Mouse (Mus musculus) adrenal gland, postnatal 14 days (tissue): ENCODE data around the gene Ifitm3. TPM values are rescaled to one million over a fixed set of nuclear protein-coding genes. Genes with fewer than 3 reads are reported as not detected.
"Not testable (repeated sequence)": the region's sequence is repeated elsewhere in the genome, so short reads cannot be mapped to it uniquely, and the experiment has no call there.

Experiments
- DNase-seq: peaks from one replicate; pipeline ENCODE4 v3.0.0; 2021; ENCODE audit warnings: mixed read lengths
- total RNA-seq: library from RNA; stranded (reverse); gene quantifications from 2 replicates; pipeline ENCODE4 v1.2.3, GENCODE M21; 2021

The Ifitm3 gene
- total RNA-seq, 1 experiment from 2014 or later: 169 TPM

- not testable (repeated sequence) for DNase-seq
Observed at GRCm38 (mm10) chr7:141036624-141037023, 26.1 kb upstream of the Ifitm3 start.

GRCm38 (mm10) chr7:141032458-141033167 is 22.0 kb upstream of the Ifitm3 start:
- DNase-seq: no peak

GRCm38 (mm10) chr7:141030390-141030789 is 19.8 kb upstream of the Ifitm3 start:
- DNase-seq: no peak

- DNase-seq: no peak
Observed at GRCm38 (mm10) chr7:141028831-141029230, 18.3 kb upstream of the Ifitm3 start, which contains the start of gene Gm17387. Gene Gm17387, plus strand, starts transcription at chr7:141029131.

- no peak for DNase-seq
Observed at GRCm38 (mm10) chr7:141026740-141027098, 16.1 kb upstream of the Ifitm3 start.

- no peak for DNase-seq
Observed at GRCm38 (mm10) chr7:141026097-141026739, 15.6 kb upstream of the Ifitm3 start.

GRCm38 (mm10) chr7:141024865-141025838 is 14.6 kb upstream of the Ifitm3 start:
- DNase-seq: peak; percentile 25

GRCm38 (mm10) chr7:141021489-141022449 is 11.2 kb upstream of the Ifitm3 start:
- DNase-seq: no peak

- no peak for DNase-seq
Observed at GRCm38 (mm10) chr7:141019028-141019427, 8.5 kb upstream of the Ifitm3 start.

- DNase-seq: not testable (repeated sequence)
Observed at GRCm38 (mm10) chr7:141017824-141018223, 7.3 kb upstream of the Ifitm3 start, which contains the start of gene Ifitm6. Gene Ifitm6, minus strand, starts transcription at chr7:141017924.

GRCm38 (mm10) chr7:141016707-141017697 is 6.4 kb upstream of the Ifitm3 start:
- no peak for DNase-seq

- DNase-seq: no peak
Observed at GRCm38 (mm10) chr7:141011238-141011770, 734 bp upstream of the Ifitm3 start.

GRCm38 (mm10) chr7:141009665-141010064 is 905 bp downstream of the Ifitm3 start:
- no peak for DNase-seq

- DNase-seq: peak; percentile 92
Observed at GRCm38 (mm10) chr7:141008938-141009660, 1.5 kb downstream of the Ifitm3 start.

GRCm38 (mm10) chr7:141008312-141008761 is 2.2 kb downstream of the Ifitm3 start:
- peak; percentile 48 for DNase-seq

- DNase-seq: peak; percentile 54
Observed at GRCm38 (mm10) chr7:141006914-141007313, 3.7 kb downstream of the Ifitm3 start.

GRCm38 (mm10) chr7:141006446-141006845 is 4.1 kb downstream of the Ifitm3 start:
- no peak for DNase-seq

GRCm38 (mm10) chr7:141003248-141004010 is 7.1 kb downstream of the Ifitm3 start:
- no peak for DNase-seq
